Mouse (Mus musculus) heart, adult 11 months (tissue): ENCODE data around the gene Cd300lg.

Experiments used
- DNase-seq: peaks from one replicate; pipeline ENCODE4 v3.0.0; 2022

The Cd300lg gene

DNA sequence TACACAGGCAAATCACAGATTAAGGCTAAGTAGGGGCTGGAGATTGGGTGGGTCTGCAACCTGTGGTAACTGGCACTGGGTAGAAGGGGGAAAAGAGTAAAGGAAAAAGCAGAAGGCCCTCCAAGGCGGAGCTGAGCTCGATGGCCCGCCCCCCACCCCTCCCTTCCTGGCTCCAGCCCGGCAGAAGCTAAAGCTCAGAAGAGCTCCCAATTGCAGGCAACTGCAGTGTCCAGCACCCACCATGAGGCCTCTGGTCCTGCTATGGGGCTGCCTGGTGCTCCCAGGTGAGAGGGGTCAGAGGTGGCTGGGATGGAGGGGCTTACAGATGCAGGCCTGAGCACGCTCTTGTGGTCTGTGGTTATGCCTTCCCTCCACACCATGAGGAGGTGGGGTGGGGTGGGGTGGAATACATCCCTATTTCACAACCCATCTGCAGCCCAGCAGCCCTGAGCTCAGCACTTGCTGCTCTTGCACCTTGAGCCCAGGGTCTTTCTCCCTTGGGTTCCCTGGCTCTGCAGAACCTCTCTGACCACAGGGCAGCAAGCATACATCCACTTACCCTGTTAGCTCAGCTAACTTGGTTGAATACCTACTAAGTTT is at the start of gene Cd300lg:
Gene Cd300lg, plus strand, starts transcription at position 160 of the 600 bp plus-strand sequence.
- peak; percentile 98 for DNase-seq

DNA sequence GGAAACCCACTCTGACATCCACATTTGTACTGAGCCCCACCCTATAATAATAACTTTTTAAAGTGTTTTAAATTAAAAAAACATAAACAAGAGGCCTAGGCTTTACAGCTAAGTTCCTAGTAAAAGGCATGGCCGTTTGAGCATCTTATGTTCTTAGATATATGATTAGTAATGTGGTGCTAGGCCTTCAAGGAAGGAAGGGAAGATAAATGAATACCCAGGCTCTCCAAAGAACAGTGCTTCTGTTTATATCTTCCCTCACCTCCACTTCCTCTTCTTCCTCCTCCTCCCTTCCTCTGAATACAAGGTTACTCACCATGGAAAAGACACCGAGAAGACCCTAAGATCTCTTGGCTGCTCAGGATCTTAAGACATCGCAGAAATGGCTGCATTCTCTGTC is 49.5 kb upstream of the Cd300lg start:
- DNase-seq: no peak

DNA sequence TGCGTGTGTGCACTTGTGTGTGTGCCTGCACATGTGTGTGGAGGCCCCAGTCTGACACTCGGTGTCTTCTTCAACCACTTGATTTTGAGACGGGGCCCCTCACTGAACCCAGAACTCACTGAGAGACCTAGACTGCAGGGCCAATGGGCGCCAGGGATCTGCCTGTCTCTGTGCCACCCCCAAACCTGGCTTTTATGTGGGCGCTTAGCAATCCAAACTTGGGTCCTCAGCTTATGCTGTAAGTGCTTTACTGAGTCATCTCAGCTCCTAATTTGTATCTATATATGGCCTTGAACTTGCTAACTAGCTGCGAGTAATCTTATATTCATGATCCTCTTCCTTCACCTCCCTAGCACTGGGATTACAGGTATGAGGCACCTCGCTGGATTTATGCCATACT is 48.9 kb upstream of the Cd300lg start:
- DNase-seq: peak; percentile 87

DNA sequence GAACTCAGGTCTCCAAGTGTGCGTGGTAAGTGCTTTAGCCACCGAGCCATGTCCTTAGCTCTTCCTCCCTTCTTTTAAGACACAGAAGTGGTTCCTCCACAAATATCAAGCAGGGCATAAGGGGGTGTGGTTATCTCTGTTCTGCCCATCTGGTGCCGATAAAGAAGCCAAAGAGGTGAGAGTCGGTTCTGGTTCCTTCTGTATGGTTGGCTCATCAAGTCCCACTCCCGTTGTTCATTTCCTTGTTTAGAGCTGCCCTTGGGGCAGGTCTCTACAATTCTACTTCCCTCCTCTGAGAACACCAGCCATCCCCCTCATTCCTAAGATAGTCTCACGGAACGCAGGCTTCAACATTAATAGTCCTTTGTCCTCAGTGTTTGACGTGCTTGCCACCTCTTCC is 47.2 kb upstream of the Cd300lg start:
- DNase-seq: peak; percentile 94

DNA sequence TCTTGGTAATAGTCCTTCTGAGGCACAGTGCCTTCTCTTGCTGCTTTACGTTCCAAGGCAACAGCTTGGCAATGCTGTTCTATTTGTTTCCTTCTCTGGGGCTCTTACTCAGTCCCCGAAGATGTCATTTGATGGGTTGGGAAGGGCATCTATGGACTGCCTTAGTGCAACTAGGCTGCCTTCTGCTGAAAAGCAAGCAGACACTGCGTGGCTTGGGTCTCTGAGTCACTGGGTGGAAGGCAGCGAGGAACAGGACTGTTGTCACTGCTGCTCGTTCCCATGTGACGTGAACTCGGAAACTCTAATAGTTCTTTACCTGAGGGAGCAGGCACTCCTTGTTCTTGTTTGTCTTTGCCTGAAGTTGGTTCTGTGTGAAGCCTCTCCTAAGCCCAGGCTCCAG is 45.4 kb upstream of the Cd300lg start:
- DNase-seq: peak; percentile 84

DNA sequence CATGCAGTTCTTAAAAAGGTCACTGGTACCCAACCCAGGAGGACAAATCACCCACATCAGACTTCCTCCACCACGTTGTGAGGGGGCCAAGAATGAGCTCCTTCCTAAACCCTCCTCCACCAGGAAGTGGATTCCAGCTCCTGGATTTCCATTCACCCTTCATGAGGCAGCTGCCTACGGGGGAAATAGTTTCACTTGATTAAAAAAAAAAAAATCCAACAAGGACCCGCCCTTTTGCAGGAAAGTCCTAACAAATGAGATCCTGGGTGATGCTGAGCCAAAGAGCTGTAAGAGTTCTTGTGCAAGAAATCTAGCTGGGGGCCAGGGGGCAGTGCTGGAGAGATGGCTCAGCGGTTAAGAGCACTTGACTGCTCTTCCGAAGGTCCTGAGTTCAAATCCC is 43.1 kb upstream of the Cd300lg start:
- DNase-seq: peak; percentile 96

DNA sequence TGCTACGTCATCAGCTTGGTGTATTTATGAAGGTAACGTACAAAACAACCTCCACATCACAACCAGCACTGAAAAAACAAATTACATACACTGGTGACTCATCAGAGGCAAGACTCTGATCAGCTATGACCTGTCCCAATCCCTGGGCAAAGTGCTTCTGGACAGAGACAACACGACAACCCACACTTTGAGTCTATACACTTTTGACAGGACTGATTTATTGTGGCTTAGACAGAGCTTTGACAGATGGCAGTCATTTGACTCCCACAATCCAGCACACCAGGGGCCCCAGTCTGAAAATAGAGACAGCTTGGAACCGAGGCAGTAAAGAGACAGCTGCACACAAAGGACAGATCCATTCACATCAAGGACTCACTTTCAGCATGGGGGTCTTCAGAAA is 41.8 kb upstream of the Cd300lg start:
- DNase-seq: no peak

DNA sequence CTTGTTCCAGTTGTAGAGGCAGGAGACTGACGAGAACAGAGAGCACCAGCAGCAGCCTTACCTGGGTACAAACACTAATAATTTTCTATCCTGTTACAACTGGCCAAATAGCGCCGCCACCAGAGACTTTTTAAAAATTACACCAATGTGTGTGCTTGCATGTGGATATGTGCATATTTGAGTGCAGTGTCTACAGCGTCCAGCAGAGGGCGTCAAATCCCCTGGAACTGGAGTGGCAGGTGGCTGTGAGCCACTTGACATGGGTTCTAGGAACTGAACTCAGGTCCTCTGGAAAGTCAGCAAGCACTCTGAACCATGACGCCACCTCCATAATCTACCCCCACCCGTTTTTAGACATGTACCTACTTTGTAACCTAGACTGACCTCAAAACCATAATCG is 37.1 kb upstream of the Cd300lg start:
- DNase-seq: no peak

DNA sequence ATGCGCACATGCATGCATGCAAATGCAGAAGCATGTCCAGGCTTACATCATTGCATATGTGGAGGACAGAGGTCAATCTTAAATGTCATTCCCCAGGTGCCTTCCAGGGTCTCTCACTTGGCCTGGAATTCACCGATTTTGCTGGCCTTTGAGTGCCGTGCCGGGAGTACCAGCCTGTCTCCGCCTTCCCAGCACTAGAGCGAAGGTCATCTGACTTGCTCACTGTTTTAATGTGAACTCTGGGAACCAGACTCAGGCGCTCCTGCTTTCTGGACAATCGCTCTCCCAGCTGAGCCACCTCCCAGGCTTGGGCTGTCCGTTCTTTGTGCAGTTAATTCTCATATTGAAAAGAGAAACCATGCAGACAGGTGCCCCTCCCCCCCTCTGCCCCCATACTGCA is 35.0 kb upstream of the Cd300lg start:
- DNase-seq: no peak

DNA sequence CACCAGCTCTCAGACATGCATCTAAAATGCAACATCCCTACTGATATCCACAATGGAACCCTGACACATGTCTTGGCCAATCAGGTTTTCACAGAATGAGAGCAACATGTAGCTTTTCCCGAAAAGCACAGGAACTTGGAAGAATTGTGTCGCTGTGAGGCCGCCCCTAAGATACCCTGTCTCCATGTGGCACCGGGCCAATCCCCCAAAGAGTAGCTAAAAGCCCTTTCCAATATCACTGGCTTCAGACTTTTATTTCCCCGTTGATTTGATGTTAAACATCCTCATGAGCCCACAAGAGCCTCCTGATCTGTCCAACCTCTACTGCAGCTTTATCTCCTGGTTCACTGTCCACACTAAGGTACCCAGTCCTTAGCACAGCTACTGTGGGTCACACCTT is 34.6 kb upstream of the Cd300lg start:
- no peak for DNase-seq

DNA sequence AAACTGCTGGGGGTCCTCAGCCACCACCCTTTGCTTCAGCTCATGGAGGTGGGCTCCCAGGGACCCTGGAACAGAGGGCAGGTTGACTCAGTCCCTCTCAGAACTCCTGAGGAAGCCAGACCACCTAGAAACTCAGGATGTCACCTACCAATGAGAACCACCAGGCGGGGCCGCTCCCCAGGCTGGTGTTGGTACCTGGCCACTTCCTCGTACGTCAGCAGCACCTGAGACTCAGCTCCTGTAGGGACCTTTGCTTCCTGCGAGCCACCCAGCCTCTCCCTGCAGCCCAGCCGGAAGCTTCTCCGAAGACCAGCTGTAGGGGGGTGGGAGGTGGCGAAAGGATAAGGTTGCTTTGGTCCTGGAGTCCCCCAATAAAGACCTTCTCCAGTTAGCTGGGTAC is 32.9 kb upstream of the Cd300lg start:
- DNase-seq: no peak

DNA sequence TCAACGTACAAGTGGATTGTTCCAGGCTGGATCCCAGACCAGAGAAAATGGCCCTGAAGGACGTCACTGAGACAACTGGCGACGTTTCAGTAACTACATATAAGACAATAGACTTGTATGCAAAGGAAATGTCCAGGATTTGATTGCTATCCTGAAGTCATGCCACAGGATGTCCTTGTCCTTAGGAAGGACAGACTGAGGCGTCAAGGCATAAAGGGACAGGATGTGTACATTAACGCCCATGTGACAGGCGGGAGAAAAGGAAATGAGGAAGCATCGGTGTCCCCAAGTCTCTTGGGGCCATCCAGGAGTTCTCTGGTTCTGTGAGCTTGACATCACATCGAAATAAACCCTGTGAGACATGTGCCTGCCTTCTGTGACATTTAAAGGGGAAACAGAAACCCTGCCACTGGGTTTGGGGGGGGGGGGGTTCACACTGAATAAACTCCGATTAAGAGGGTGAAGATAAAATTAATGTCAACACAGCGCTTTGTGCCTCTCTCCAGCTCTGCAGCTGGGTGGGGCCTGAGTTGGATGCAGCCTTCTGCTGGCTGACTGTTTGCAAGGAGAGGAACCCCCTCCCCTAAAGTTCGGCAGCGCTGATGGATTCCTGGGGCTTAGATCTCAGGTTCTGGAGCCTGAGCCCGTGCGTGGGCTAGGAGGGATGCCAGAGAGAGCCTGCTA is 32.2 kb upstream of the Cd300lg start:
- DNase-seq: no peak

DNA sequence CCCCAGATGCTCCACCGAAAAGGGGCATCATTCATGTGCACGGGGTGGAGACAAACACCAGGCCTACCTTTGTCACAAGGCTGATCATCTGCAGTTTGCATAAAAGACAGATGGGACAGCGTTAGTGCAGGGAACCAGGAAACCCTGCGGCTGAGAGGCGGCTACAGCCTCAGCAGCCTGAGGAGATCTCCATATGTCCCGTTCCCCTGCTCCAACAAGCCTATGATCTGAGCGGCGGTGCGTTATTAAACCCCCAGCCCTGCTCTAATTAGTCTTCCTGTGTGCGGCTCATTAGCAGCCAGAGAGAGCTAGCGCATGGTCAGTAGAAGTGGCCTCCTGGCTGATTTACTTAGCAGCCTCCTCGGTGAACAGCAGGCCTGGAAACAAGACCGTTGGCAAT is 31.2 kb upstream of the Cd300lg start:
- peak; percentile 96 for DNase-seq

DNA sequence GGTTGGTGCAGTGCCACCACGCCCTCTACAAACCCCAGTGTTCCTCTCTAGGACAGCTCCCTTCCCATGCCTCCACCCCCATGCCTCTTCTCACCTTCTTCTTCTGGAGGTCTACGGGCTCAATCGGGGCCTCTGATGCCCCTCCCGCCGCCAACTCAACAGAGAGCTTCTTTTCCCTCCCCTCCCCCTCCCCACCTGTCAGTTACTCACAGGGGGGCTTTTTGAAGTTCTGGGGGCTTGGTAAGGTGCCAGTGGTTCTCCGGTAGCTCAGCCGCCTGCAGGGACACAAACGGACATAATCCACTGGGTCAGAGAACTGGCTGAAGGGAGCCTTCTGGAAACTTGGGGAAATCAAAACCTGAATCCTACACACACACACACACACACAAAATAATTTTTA is 29.8 kb upstream of the Cd300lg start:
- no peak for DNase-seq

DNA sequence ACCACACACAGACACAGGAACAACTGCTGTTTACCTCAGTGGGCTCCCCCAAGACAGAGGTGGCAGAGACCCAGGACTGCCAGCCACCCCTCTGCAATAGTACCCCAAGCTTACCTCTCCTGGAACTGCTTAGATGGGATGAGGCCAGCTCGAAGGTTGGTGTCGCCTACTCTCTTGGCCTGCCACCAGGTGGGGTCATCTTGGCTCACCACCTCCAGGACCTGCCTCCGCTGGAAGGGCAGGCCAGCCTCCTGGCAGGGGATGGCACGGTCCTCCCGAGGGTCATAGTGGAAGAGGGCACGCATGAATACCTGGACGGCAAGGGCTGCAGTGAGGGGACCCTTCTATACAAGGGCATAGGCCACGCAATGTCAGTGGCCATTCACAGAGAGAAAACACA is 28.1 kb upstream of the Cd300lg start:
- DNase-seq: no peak

DNA sequence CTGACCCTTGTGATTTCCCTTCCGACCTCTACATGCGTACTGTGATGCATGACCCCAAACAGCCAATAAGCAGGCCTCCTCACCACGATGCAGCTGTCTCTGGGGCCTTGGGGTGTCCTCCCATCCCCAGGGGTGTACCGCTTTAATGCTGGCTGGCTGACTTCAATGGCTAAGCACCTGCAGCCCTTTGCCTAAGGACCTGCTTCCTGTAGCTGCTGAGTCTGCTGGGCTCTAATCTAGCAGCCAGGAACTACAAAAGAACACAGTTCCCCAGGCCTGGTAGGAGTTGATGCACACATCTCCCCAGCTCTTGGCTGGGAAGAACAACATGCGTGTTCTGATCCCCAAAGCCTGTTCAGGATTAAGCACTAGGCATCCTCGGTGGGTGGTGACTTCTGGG is 25.8 kb upstream of the Cd300lg start:
- peak; percentile 83 for DNase-seq

DNA sequence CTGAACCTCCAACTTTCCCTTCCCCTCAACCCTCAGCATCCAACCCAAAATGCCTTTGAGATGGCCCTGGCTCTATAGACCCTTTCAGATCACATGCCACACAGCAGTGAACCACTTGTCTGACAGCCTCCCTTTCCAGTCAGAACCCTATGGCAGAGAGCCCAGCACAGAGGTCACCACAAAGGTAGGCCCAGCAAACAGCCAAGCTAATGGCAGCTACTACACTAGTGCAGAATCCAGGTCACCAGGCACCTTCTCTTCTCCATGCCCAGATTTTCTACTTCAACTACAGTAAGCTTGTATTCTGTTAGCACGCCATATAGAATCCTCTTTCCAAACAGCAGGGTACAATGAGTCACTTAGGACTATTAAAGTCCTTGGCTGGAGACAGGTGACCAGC is 25.2 kb upstream of the Cd300lg start:
- DNase-seq: peak; percentile 95

DNA sequence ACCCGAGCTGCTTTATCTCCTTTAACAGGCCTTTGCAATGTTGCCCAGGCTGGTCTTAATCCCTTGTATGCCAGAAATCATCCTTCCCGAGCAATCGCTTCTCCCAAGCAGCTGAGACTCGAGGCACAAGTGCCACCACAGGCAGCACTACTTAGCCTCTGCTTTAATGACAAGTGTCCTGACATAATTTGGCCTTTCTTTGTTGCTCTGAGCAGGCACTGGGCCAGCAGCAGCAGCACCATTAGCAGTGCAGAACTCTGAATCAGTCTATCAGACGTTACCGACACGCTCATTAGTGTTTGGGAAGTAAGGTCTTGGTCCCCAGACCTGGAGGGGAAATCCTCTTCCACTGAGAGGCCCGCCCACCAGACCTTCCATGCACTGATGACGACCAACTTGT is 21.6 kb upstream of the Cd300lg start:
- DNase-seq: no peak

DNA sequence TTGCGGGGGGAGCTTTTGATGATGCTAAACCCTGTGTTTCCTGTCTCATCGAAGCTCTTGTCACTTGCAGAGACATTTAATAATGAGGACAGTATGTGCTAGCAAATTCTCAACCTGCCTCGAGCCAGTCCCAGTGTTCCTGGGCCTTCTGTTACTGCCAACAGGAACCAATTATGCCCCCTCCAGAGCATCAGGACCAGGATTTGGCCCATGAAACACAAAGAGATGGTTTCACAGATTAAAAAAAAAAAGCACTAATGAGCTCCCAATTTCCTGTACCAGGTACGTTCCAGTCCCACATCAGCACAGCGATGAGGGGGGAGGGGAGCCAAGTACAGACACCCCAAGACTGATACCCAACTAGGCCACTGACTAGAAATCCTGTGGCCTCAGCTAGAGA is 20.1 kb upstream of the Cd300lg start:
- no peak for DNase-seq

DNA sequence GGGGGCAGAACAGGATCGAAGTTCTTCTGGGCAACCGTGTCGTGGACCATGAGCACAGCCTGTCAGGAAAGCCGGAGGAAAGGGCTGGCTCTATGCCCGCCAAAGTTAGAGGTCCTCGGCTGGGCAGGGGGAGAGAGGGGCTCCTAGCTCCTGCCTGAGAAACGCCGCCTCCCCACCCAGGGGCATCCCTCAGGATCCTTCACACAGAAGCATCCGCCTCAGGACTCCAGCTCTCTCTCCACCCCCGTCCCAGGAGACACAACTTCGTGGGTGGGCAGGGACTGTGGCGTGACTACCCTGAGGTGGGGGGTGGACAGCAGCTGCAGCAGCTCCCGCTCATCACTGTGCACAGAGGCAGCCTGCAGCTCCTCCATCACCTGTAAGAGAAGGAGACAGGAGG is 17.9 kb upstream of the Cd300lg start:
- no peak for DNase-seq

DNA sequence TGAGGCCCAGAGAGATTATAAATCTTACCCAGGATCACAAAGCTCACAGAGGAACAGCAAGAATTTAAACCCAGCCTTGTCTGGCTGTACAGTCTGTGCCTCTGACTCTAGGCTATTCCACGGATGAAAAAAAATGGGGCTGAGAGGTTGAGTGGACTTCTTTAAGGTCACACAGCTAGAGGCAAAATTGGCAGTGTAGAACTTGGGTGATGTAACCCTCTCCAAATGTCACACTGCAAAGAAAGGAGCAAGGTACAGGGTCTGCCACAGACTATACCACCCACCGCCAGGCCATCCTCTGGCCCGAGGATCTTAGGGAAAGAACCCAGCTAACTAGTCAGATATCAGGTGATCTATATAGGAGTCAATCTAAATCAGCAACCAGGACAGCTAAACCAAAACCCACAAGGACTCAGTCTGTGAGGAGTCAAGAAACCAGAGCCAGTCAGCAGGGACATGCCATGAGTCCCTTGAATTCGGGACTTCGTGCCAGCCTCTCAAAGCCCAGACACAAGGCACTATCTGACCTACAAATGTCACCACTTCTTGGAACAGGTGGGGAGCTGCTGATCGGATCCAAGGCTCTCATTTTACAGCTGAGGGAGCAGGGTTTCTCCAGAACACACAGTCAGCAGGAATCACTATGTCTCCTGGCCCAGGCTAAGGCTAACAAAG is 17.1 kb upstream of the Cd300lg start:
- no peak for DNase-seq

DNA sequence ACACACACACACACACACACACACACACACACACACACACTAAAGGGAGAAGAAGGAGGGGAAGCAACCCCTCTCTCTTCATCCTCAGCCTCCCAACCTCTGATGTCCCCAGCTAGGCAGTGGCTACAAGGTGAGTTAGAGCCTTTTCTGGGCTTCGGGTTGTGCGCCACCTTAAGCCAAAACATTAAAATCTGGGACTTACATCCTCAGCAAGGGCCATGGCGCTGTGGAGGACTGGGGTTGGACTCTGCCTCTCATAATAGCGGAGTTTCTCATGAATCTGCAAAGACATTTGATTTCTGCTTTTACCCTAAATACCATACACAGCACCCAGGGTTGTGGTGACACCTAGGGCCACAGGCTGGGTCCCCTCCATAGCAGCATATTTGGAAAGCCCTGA is 16.4 kb upstream of the Cd300lg start:
- no peak for DNase-seq

DNA sequence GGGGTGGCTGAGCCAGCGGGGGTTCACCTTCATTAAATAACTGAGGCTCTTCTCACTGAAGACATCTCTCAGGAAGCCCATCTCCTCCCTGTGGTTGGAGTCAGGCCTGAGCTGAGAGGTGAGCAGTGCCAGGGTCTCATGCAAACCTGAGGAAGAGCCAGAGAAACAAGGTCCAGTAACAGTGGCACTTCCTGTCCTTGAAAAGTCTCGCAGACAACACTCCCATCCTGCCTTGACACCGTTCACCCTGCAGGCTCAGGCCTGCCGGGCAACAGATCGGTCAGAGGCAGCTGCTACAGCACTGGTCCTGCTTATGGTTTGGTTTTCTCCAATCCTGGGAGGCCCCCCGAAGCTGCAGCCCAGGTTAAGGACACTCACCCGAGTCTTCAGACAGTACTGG is 16.0 kb upstream of the Cd300lg start:
- no peak for DNase-seq

DNA sequence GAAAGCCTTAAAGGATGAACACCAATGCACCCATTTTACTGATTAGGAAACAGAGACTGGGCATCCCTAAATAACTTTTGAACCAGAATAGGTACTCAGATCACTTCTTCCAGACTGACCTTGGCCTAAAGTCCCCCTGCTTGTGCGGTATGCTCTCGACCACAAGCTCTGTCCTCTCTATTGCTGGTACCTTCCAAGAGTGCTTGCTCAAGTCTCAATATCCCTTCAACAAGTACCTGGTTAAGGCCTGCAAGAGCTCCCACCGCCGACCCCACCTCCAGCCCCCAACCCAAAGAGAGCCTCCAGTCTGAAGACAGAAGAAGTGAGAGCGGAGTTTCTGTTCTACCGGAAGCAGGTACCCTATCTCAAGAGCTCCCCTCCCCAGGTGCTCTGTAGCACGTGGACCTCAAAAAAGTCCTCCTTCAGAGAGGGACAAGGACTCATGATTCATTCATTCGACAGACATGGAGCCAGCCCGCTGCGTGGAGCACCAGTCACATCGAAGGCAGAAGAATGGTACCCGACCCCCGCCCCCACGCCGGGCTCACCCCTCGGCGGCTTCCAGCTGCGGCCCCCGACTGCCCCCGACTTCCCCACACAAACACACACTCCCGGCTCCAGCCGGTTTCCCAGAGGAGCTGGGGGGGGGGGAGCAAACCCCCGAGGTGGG is 15.2 kb upstream of the Cd300lg start:
- DNase-seq: peak; percentile 90
